Mouse (Mus musculus) forebrain, embryonic 12.5 days (tissue): ENCODE data around the gene Hnrnph2. TPM values are rescaled to one million over a fixed set of nuclear protein-coding genes. Genes with fewer than 3 reads are reported as not detected.

ENCODE experiments used
- polyA plus RNA-seq: library from polyadenylated mRNA; unstranded; fragments of >200 nt; fragmentation: Nextera tagmentation; extraction: Ambion mirVana; gene quantifications from 2 replicates; pipeline ENCODE4 v1.2.1, GENCODE M21; 2016

Hnrnph2 gene
- polyA plus RNA-seq, 1 experiment from 2014 or later, result 213 TPM

Other genes starting within 250 kb of the Hnrnph2 start
- 11.1 and 11.5 TPM in 2 replicates for gene Drp2, start 196.6 kb upstream of the Hnrnph2 start, polyA plus RNA-seq
- gene Taf7l, start 124.7 kb upstream of the Hnrnph2 start, polyA plus RNA-seq, result not detected in 2 replicates
- gene Timm8a1, start 59.3 kb upstream of the Hnrnph2 start, polyA plus RNA-seq, result 60.6 and 62.7 TPM in 2 replicates
- 0.57 and 0.87 TPM in 2 replicates for gene Btk, start 17.6 kb upstream of the Hnrnph2 start, polyA plus RNA-seq
- 298 and 303 TPM in 2 replicates for gene Rpl36a, start 15.5 kb upstream of the Hnrnph2 start, polyA plus RNA-seq
- 3.6 and 4.4 TPM in 2 replicates for gene Gla, start 54 bp upstream of the Hnrnph2 start, polyA plus RNA-seq
- 10.2 and 10.8 TPM in 2 replicates for gene Armcx4, start 85.3 kb downstream of the Hnrnph2 start, polyA plus RNA-seq
- gene Armcx1, start 116.8 kb downstream of the Hnrnph2 start, polyA plus RNA-seq, result 61.8 and 64.7 TPM in 2 replicates
- gene Armcx6, start 150.2 kb downstream of the Hnrnph2 start, polyA plus RNA-seq, result 21.9 and 23.6 TPM in 2 replicates
- 72.7 and 72.9 TPM in 2 replicates for gene Armcx3, start 155.4 kb downstream of the Hnrnph2 start, polyA plus RNA-seq
- gene Armcx2, start 208.0 kb downstream of the Hnrnph2 start, polyA plus RNA-seq, result 72.8 and 77.5 TPM in 2 replicates